Mouse (Mus musculus): ENCODE data around the gene Ifi27.

- no peak for TF ChIP-seq POLR2A (IDR thresholded peaks at IDR 0.05; ENCODE audit: low read depth, low read length)
- no peak for TF ChIP-seq CTCF (IDR thresholded peaks at IDR 0.05; ENCODE audit: extremely low read depth, insufficient read depth, insufficient read length, insufficient replicate concordance)
Measured at GRCm38 (mm10) chr12:103476779-103477389, 42.9 kb downstream of the Ifi27 start.

Measured in spleen, adult 2 months (tissue).